Mouse (Mus musculus): ENCODE results near the gene Spsb3.

DNA sequence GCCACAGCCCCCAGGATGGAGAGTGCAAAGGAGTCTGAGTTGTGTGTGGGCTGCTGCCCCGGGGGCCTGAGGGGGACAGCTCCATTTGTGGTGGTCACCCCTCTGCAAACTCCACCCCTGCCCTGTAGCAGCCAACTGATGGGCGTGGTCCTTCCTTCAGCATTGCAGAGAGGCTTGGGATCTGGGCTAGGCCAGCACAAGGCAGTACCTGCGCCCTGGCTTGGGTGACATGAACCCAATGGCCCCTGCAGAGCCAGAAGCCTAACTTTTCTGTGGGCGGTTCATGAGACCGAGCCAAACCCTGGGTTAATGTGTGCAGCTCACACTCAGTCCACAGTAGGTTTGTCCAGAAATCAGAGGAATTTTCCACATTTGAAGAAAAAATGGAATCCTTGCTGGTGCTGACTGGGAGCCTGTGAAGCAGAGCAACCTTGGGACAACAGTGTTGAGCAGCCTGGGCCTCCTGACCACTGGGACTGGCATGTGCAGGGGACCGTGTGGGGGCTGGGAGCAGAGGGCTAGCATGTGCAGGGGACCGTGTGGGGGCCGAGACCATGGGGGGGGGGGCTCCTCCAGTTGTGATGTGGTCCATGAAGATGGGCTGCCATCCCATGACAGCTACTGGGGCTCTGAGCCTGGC, 28.5 kb upstream of the Spsb3 start:
- TF ChIP-seq POLR2A (IDR thresholded peaks at IDR 0.05; ENCODE audit: borderline replicate concordance, extremely low read depth, insufficient read depth, insufficient read length, poor library complexity, severe bottlenecking) (no peak), CTCF (IDR thresholded peaks at IDR 0.05; ENCODE audit: borderline replicate concordance, extremely low read depth, insufficient read depth, insufficient read length) (no peak)

Measured in brain, embryonic 14.5 days (tissue).